Mouse (Mus musculus): ENCODE measurements at regions not wholly inside any gene's neighbourhood (a gene's known extent, or its start where the extent isn't known, plus 50 kb on each side); places are given as distances from the start of the nearest gene placed in this dataset.

DNA sequence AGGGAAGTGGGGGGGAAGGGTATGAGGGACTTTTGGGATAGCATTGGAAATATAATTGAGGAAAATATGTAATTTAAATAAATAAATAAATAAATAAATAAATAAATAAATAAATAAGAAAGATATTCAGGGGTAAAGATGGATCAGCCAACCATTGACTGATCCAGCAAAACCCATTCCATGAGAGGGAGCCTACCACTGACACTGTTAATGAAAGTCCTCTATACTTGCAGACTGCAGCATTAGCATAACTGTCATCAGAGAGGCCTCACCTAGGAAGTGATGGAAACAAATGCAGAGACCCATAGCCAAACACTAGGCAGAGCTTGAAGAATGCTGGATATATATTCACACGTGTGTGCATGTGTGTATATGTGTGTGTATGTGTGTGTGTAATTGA lies 993.3 kb downstream of the Defb40 start:
- Histone ChIP-seq H3K4me3 (no peak overlapping the region), H3K36me3 (ENCODE audit: control insufficient read depth, insufficient read depth) (no peaks in the 10 kb centered on the region), H3ac (ENCODE audit: control insufficient read depth, insufficient read length) (no peak overlapping the region), H3K4me2 (ENCODE audit: low read depth) (no peak overlapping the region), H3K79me2 (ENCODE audit: control insufficient read depth, insufficient read depth) (no peaks in the 10 kb centered on the region), H3K27me3 (ENCODE audit: control insufficient read depth, insufficient read depth, insufficient read length) (no peaks in the 10 kb centered on the region)
- TF ChIP-seq MYOD1 (IDR thresholded peaks at IDR 0.05; ENCODE audit: control insufficient read depth in 1 of 3, insufficient read length in 2 of 3, low read depth in 2 of 3) (no peak), SRF (IDR thresholded peaks at IDR 0.05; ENCODE audit: control insufficient read depth, insufficient read length, low read depth) (no peak), CEBPB (IDR thresholded peaks at IDR 0.05; ENCODE audit: insufficient read depth, poor library complexity, severe bottlenecking) (no peak), POLR2A (IDR thresholded peaks at IDR 0.05; ENCODE audit: insufficient read length, low read depth) (no peak), TCF3 (IDR thresholded peaks at IDR 0.05; ENCODE audit: insufficient read length, low read depth) (no peak), MYOG (IDR thresholded peaks at IDR 0.05; ENCODE audit: control insufficient read depth in 1 of 3, insufficient read depth in 1 of 3, insufficient read length in 2 of 3, low read depth in 2 of 3) (no peak), USF1 (IDR thresholded peaks at IDR 0.05; ENCODE audit: low read depth) (no peak), POLR2AphosphoS2 (IDR thresholded peaks at IDR 0.05; ENCODE audit: insufficient read length, low read depth) (no peak), E2F4 (IDR thresholded peaks at IDR 0.05; ENCODE audit: insufficient read depth) (no peak), REST (IDR thresholded peaks at IDR 0.05; ENCODE audit: insufficient read depth, insufficient read length) (no peak)

DNA sequence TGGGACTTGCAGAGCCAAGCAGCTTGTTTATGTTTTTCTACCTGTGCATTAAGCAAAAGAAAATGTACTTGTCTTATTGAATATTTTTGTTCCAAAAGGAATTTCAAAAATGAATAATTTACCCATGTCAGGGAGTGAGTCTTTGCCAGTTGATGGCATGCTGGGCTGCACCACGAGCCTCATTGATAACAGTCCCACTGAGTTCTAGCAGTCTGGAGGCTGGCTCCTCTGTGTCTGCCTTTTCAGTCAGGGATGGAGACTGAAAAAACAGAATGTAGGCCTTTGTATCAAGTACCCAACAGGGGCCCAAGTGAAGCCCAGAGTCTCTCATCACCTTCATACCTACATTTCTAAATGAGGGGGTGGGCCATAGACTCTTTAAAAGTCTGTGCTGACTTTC lies 1029.2 kb downstream of the Defb40 start:
- Histone ChIP-seq H3K79me2 (ENCODE audit: control insufficient read depth, insufficient read depth) (no peaks in the 10 kb centered on the region), H3K36me3 (ENCODE audit: control insufficient read depth, insufficient read depth) (no peaks in the 10 kb centered on the region), H3K27me3 (ENCODE audit: control insufficient read depth, insufficient read depth, insufficient read length) (no peaks in the 10 kb centered on the region), H3K4me2 (ENCODE audit: low read depth) (no peak overlapping the region), H3K4me3 (no peak overlapping the region), H3ac (ENCODE audit: control insufficient read depth, insufficient read length) (no peak overlapping the region)
- TF ChIP-seq SRF (IDR thresholded peaks at IDR 0.05; ENCODE audit: control insufficient read depth, insufficient read length, low read depth) (no peak), MYOG (IDR thresholded peaks at IDR 0.05; ENCODE audit: control insufficient read depth in 1 of 3, insufficient read depth in 1 of 3, insufficient read length in 2 of 3, low read depth in 2 of 3) (no peak), CEBPB (IDR thresholded peaks at IDR 0.05; ENCODE audit: insufficient read depth, poor library complexity, severe bottlenecking) (no peak), TCF12 (IDR thresholded peaks at IDR 0.05; ENCODE audit: insufficient read depth, poor library complexity, severe bottlenecking) (no peak), E2F4 (IDR thresholded peaks at IDR 0.05; ENCODE audit: insufficient read depth) (no peak), TCF3 (IDR thresholded peaks at IDR 0.05; ENCODE audit: insufficient read length, low read depth) (no peak), USF1 (IDR thresholded peaks at IDR 0.05; ENCODE audit: low read depth) (no peak), MAX (IDR thresholded peaks at IDR 0.05; ENCODE audit: low read depth) (no peak), POLR2AphosphoS2 (IDR thresholded peaks at IDR 0.05; ENCODE audit: insufficient read length, low read depth) (no peak), REST (IDR thresholded peaks at IDR 0.05; ENCODE audit: insufficient read depth, insufficient read length) (no peak), MYOD1 (IDR thresholded peaks at IDR 0.05; ENCODE audit: control insufficient read depth in 1 of 3, insufficient read length in 2 of 3, low read depth in 2 of 3) (no peak), POLR2A (IDR thresholded peaks at IDR 0.05; ENCODE audit: insufficient read length, low read depth) (no peak)

- H3K36me3 ChIP-seq (ENCODE audit: control insufficient read depth, insufficient read depth): no peaks in the 10 kb centered on the region
- H3K4me3 ChIP-seq: no peak overlapping the region
- no peak overlapping the region for H3ac ChIP-seq (ENCODE audit: control insufficient read depth, insufficient read length)
- no peak overlapping the region for H3K4me2 ChIP-seq (ENCODE audit: low read depth)
- H3K79me2 ChIP-seq (ENCODE audit: control insufficient read depth, insufficient read depth): no peaks in the 10 kb centered on the region
- H3K27me3 ChIP-seq (ENCODE audit: control insufficient read depth, insufficient read depth, insufficient read length): no peaks in the 10 kb centered on the region
- TF ChIP-seq E2F4 (IDR thresholded peaks at IDR 0.05; ENCODE audit: insufficient read depth): no peak
- TF ChIP-seq REST (IDR thresholded peaks at IDR 0.05; ENCODE audit: insufficient read depth, insufficient read length): no peak
- no peak for TF ChIP-seq TCF3 (IDR thresholded peaks at IDR 0.05; ENCODE audit: insufficient read length, low read depth)
- no peak for TF ChIP-seq SRF (IDR thresholded peaks at IDR 0.05; ENCODE audit: control insufficient read depth, insufficient read length, low read depth)
- no peak for TF ChIP-seq CEBPB (IDR thresholded peaks at IDR 0.05; ENCODE audit: insufficient read depth, poor library complexity, severe bottlenecking)
- TF ChIP-seq MYOD1 (IDR thresholded peaks at IDR 0.05; ENCODE audit: control insufficient read depth in 1 of 3, insufficient read length in 2 of 3, low read depth in 2 of 3): no peak
- no peak for TF ChIP-seq POLR2AphosphoS2 (IDR thresholded peaks at IDR 0.05; ENCODE audit: insufficient read length, low read depth)
- no peak for TF ChIP-seq POLR2A (IDR thresholded peaks at IDR 0.05; ENCODE audit: insufficient read length, low read depth)
- no peak for TF ChIP-seq MYOG (IDR thresholded peaks at IDR 0.05; ENCODE audit: control insufficient read depth in 1 of 3, insufficient read depth in 1 of 3, insufficient read length in 2 of 3, low read depth in 2 of 3)
- no peak for TF ChIP-seq USF1 (IDR thresholded peaks at IDR 0.05; ENCODE audit: low read depth)
- no peak for TF ChIP-seq TCF12 (IDR thresholded peaks at IDR 0.05; ENCODE audit: insufficient read depth, poor library complexity, severe bottlenecking)
- TF ChIP-seq MAX (IDR thresholded peaks at IDR 0.05; ENCODE audit: low read depth): no peak
Measured at GRCm38 (mm10) chr8:17948053-17948834, 1029.8 kb downstream of the Defb40 start.

DNA sequence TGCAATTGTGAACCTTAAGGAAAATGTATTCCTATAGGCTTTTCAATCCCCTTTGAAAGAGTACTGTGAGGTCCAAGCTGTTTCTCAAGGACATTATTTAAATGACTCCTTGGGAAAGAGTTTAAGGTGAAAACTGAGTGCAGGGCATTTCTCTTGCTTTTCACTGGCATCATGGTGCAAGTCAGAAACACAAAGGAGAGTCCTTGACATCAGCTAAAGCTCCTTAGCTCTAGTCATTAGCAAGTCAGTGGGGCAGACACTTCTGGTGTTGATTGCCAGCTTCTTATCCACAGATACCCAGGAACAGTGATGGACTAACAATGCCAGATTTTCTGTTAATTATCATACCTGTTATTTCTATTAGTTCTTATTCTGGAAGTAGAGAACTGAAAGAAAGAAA lies 1043.4 kb downstream of the Defb40 start:
- no peak for TF ChIP-seq E2F4 (IDR thresholded peaks at IDR 0.05; ENCODE audit: insufficient read depth)
- no peak for TF ChIP-seq MYOG (IDR thresholded peaks at IDR 0.05; ENCODE audit: control insufficient read depth in 1 of 3, insufficient read depth in 1 of 3, insufficient read length in 2 of 3, low read depth in 2 of 3)
- no peak for TF ChIP-seq USF1 (IDR thresholded peaks at IDR 0.05; ENCODE audit: low read depth)
- no peak for TF ChIP-seq MAX (IDR thresholded peaks at IDR 0.05; ENCODE audit: low read depth)
- no peak for TF ChIP-seq CEBPB (IDR thresholded peaks at IDR 0.05; ENCODE audit: insufficient read depth, poor library complexity, severe bottlenecking)
- no peak for TF ChIP-seq TCF12 (IDR thresholded peaks at IDR 0.05; ENCODE audit: insufficient read depth, poor library complexity, severe bottlenecking)
- no peak for TF ChIP-seq SRF (IDR thresholded peaks at IDR 0.05; ENCODE audit: control insufficient read depth, insufficient read length, low read depth)
- no peak for TF ChIP-seq TCF3 (IDR thresholded peaks at IDR 0.05; ENCODE audit: insufficient read length, low read depth)
- TF ChIP-seq REST (IDR thresholded peaks at IDR 0.05; ENCODE audit: insufficient read depth, insufficient read length): no peak
- no peak for TF ChIP-seq POLR2A (IDR thresholded peaks at IDR 0.05; ENCODE audit: insufficient read length, low read depth)
- TF ChIP-seq MYOD1 (IDR thresholded peaks at IDR 0.05; ENCODE audit: control insufficient read depth in 1 of 3, insufficient read length in 2 of 3, low read depth in 2 of 3): no peak
- no peak for TF ChIP-seq POLR2AphosphoS2 (IDR thresholded peaks at IDR 0.05; ENCODE audit: insufficient read length, low read depth)
- Histone ChIP-seq H3K36me3 (ENCODE audit: control insufficient read depth, insufficient read depth) (no peaks in the 10 kb centered on the region), H3K4me2 (ENCODE audit: low read depth) (no peak overlapping the region), H3K4me3 (no peak overlapping the region), H3K79me2 (ENCODE audit: control insufficient read depth, insufficient read depth) (no peaks in the 10 kb centered on the region), H3K27me3 (ENCODE audit: control insufficient read depth, insufficient read depth, insufficient read length) (no peaks in the 10 kb centered on the region), H3ac (ENCODE audit: control insufficient read depth, insufficient read length) (no peak overlapping the region)
